Mouse (Mus musculus): Measurements from ENCODE around the gene Umod. TPM values are rescaled to one million over a fixed set of nuclear protein-coding genes. Genes with fewer than 3 reads are reported as not detected.
A peak's percentile ranks its signal among the peaks of the same experiment; 100 is the strongest.

Gene Umod
- total and polyA plus RNA-seq, 3 experiments = not detected

DNA sequence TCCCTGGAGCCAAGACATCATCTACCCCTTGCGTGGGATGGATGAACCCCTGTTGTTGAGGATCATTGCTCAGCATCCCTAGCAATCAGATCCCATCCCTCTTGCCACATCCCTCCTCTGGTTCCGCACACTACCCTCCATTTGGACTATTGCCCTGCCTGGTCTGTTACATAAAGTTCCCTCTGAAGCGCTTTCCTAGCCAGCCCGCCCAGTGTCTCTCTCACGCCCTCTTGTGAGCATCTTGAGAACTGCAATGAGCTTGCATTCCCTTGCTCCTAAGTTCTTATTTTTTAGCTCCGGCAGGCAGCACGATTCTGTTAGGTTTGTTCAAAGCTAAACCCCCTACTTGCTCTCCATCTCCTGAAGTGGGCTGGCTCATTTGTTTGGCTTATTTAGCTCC is 34.0 kb upstream of the Umod start:
- H3K4me1 ChIP-seq (ENCODE audit: control insufficient read depth in 1 of 2, insufficient read depth in 2 of 2, low read length in 2 of 2) = no peaks in the 10 kb centered on the region
- DNase-seq (ENCODE audit: low read depth, low spot score) = peak; percentile 67
- H3K9ac ChIP-seq (ENCODE audit: control insufficient read depth, low read depth, low read length, poor library complexity, severe bottlenecking) = no peak overlapping the region
- H3K27ac ChIP-seq (ENCODE audit: control insufficient read depth, low read depth, low read length) = no peak overlapping the region
- no peaks in the 10 kb centered on the region for H3K79me2 ChIP-seq (ENCODE audit: control insufficient read depth, insufficient read depth, low read length, poor library complexity)
- no peaks in the 10 kb centered on the region for H3K36me3 ChIP-seq (ENCODE audit: control insufficient read depth in 1 of 2, insufficient read depth in 2 of 2, low read length in 2 of 2)
- H3K27me3 ChIP-seq (ENCODE audit: control insufficient read depth in 1 of 2, insufficient read depth in 2 of 2, low read length in 2 of 2) = no peaks in the 10 kb centered on the region
- no peaks in the 10 kb centered on the region for H3K9me3 ChIP-seq (replicated peaks; ENCODE audit: insufficient read depth, low read length)
- TF ChIP-seq ETS1 (IDR thresholded peaks at IDR 0.05; ENCODE audit: low read depth, low read length) = no peak
- TF ChIP-seq GABPA (IDR thresholded peaks at IDR 0.05; ENCODE audit: low read depth, low read length) = no peak
- TF ChIP-seq POLR2A (IDR thresholded peaks at IDR 0.05; ENCODE audit: control insufficient read depth in 1 of 2, insufficient read depth in 1 of 2, low read depth in 1 of 2, low read length in 2 of 2, poor library complexity in 1 of 2) = no peak
- peak; percentile 80 to 89 (median 84) for TF ChIP-seq CTCF (IDR thresholded peaks at IDR 0.05 in 2 of 3, conservative IDR thresholded peaks at IDR 0.05 in 1 of 3; ENCODE audit: control insufficient read depth in 1 of 3, insufficient read depth in 1 of 3, low read depth in 2 of 3, low read length in 3 of 3, poor library complexity in 1 of 3, severe bottlenecking in 1 of 3)
- TF ChIP-seq ELF1 (IDR thresholded peaks at IDR 0.05; ENCODE audit: low read depth, low read length) = no peak
- peak; percentile 62 for TF ChIP-seq ZC3H11A (IDR thresholded peaks at IDR 0.05; ENCODE audit: low read depth, low read length)
- peak; percentile 72 for TF ChIP-seq RAD21 (IDR thresholded peaks at IDR 0.05; ENCODE audit: low read depth, low read length)
- TF ChIP-seq NELFE (IDR thresholded peaks at IDR 0.05; ENCODE audit: low read depth, low read length) = no peak
- TF ChIP-seq SMC3 (IDR thresholded peaks at IDR 0.05; ENCODE audit: low read depth, low read length) = peak; percentile 79
- H3K4me3 ChIP-seq (ENCODE audit: control insufficient read depth in 1 of 2, insufficient read depth in 1 of 2, low read depth in 2 of 2, low read length in 2 of 2) = no peak overlapping the region

- Histone ChIP-seq H3K27ac (ENCODE audit: control insufficient read depth, low read depth, low read length) (no peak overlapping the region), H3K9ac (ENCODE audit: control insufficient read depth, low read depth, low read length, poor library complexity, severe bottlenecking) (no peak overlapping the region), H3K36me3 (ENCODE audit: control insufficient read depth in 1 of 2, insufficient read depth in 2 of 2, low read length in 2 of 2) (no peaks in the 10 kb centered on the region), H3K79me2 (ENCODE audit: control insufficient read depth, insufficient read depth, low read length, poor library complexity) (no peaks in the 10 kb centered on the region), H3K27me3 (ENCODE audit: control insufficient read depth in 1 of 2, insufficient read depth in 2 of 2, low read length in 2 of 2) (no peaks in the 10 kb centered on the region), H3K4me1 (ENCODE audit: control insufficient read depth in 1 of 2, insufficient read depth in 2 of 2, low read length in 2 of 2) (no peaks in the 10 kb centered on the region), H3K4me3 (ENCODE audit: control insufficient read depth in 1 of 2, insufficient read depth in 1 of 2, low read depth in 2 of 2, low read length in 2 of 2) (no peak overlapping the region), H3K9me3 (replicated peaks; ENCODE audit: insufficient read depth, low read length) (no peaks in the 10 kb centered on the region)
- no peak for TF ChIP-seq USF2 (IDR thresholded peaks at IDR 0.05; ENCODE audit: borderline replicate concordance in 1 of 2, insufficient read depth in 1 of 2, low read depth in 1 of 2, low read length in 2 of 2)
- TF ChIP-seq HCFC1 (IDR thresholded peaks at IDR 0.05; ENCODE audit: low read depth, low read length) = no peak
- no peak for TF ChIP-seq ETS1 (IDR thresholded peaks at IDR 0.05; ENCODE audit: low read depth, low read length)
- TF ChIP-seq USF1 (IDR thresholded peaks at IDR 0.05; ENCODE audit: low read depth, low read length) = no peak
- no peak for TF ChIP-seq CHD2 (IDR thresholded peaks at IDR 0.05; ENCODE audit: low read length)
- no peak for TF ChIP-seq SMC3 (IDR thresholded peaks at IDR 0.05; ENCODE audit: low read depth, low read length)
- TF ChIP-seq SIN3A (IDR thresholded peaks at IDR 0.05; ENCODE audit: low read length) = no peak
- no peak for TF ChIP-seq CTCF (IDR thresholded peaks at IDR 0.05 in 2 of 3, conservative IDR thresholded peaks at IDR 0.05 in 1 of 3; ENCODE audit: control insufficient read depth in 1 of 3, insufficient read depth in 1 of 3, low read depth in 2 of 3, low read length in 3 of 3, poor library complexity in 1 of 3, severe bottlenecking in 1 of 3)
- TF ChIP-seq RAD21 (IDR thresholded peaks at IDR 0.05; ENCODE audit: low read depth, low read length) = no peak
- TF ChIP-seq MYB (IDR thresholded peaks at IDR 0.05; ENCODE audit: low read depth, low read length) = no peak
- TF ChIP-seq BHLHE40 (IDR thresholded peaks at IDR 0.05; ENCODE audit: borderline replicate concordance, low read depth, low read length) = no peak
- TF ChIP-seq POLR2AphosphoS5 (IDR thresholded peaks at IDR 0.05; ENCODE audit: borderline replicate concordance, low read depth, low read length) = no peak
- TF ChIP-seq MYC (IDR thresholded peaks at IDR 0.05; ENCODE audit: low read depth, low read length) = no peak
- TF ChIP-seq TAL1 (IDR thresholded peaks at IDR 0.05; ENCODE audit: low read length) = no peak
- no peak for TF ChIP-seq MEF2A (IDR thresholded peaks at IDR 0.05; ENCODE audit: extremely low read depth, insufficient replicate concordance, low read depth, low read length, poor library complexity, severe bottlenecking)
- DNase-seq (ENCODE audit: low read depth, low spot score) = no peak
These were observed 32.1 kb upstream of the Umod start for GRCm38 (mm10) chr7:119511143-119511542.
